Mouse (Mus musculus): Measurements from ENCODE around the gene Lrrc4.

DNA sequence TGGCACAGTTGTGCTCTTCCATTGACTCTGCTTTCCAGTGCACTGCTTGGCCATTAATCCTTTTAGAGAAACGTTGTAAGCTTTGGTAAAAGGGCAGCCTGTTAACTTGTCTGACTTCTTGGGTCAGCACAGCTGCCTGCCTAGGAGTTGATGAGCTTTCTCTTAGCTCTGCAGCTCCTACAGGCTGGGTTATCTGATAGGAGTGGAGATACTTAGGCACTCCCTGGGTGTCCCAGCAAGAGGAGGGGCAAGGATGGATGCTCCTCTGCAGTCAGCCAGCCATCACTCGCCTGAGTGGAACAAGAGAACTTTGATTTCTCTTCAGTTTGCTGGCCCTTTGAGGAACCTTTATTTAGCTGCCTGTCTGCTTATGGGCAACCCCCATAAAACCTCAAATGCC is 121.5 kb downstream of the Lrrc4 start:
- no peak for TF ChIP-seq CTCF (IDR thresholded peaks at IDR 0.05; ENCODE audit: low read depth)
- TF ChIP-seq EP300 (optimal IDR thresholded peaks at IDR 0.05), result no peak
